Mouse (Mus musculus) limb, embryonic 10.5 days (tissue): Measurements from ENCODE around the gene Sfn. TPM values are rescaled to one million over a fixed set of nuclear protein-coding genes. Genes with fewer than 3 reads are reported as not detected.

Experiments
- DNase-seq: peaks from one replicate; pipeline ENCODE4 v3.0.0-alpha.2; 2017; ENCODE audit warnings: low spot score
- H3K27ac ChIP-seq: fragments of 300-500 bp; sonication (generic); 2 replicates; pipeline ENCODE4 v1.5.1; 2016; ENCODE audit warnings: mild to moderate bottlenecking
- H3K27me3 ChIP-seq: fragments of 300-500 bp; sonication (generic); 2 replicates; pipeline ENCODE4 v1.6.1; 2016; ENCODE audit warnings: low read depth, mild to moderate bottlenecking; ENCODE audit not compliant: poor library complexity, severe bottlenecking
- H3K36me3 ChIP-seq: fragments of 300-500 bp; sonication (generic); 2 replicates; pipeline ENCODE4 v1.6.1; 2016; ENCODE audit warnings: mild to moderate bottlenecking, moderate library complexity
- H3K4me1 ChIP-seq: fragments of 300-500 bp; sonication (generic); 2 replicates; pipeline ENCODE4 v1.6.1; 2016
- H3K4me3 ChIP-seq: fragments of 300-500 bp; sonication (generic); 2 replicates; pipeline ENCODE4 v1.5.1; 2016; ENCODE audit warnings: mild to moderate bottlenecking, moderate library complexity
- H3K9me3 ChIP-seq: fragments of 300-500 bp; sonication (generic); replicated peaks from 2 replicates; pipeline ENCODE4 v1.6.1; 2016; ENCODE audit warnings: mild to moderate bottlenecking
- WGBS: fragments of 180-500 bp; shearing (Covaris S2); methylation state at CpG from one replicate; pipeline ENCODE4 v1.1.7; 2016; 5-methylcytosine and 5-hydroxymethylcytosine counted together
- microRNA-seq: library from miRNA; unstranded; fragments of <30 nt; microRNA quantifications from one replicate; pipeline ENCODE4, GENCODE M21; 2017
- polyA plus RNA-seq: library from polyadenylated mRNA; unstranded; fragments of >200 nt; fragmentation: Nextera tagmentation; extraction: Ambion mirVana; gene quantifications from 2 replicates; pipeline ENCODE4 v1.2.1, GENCODE M21; 2016

The Sfn gene
- polyA plus RNA-seq, 1 experiment from 2014 or later = 38.7 TPM

DNA sequence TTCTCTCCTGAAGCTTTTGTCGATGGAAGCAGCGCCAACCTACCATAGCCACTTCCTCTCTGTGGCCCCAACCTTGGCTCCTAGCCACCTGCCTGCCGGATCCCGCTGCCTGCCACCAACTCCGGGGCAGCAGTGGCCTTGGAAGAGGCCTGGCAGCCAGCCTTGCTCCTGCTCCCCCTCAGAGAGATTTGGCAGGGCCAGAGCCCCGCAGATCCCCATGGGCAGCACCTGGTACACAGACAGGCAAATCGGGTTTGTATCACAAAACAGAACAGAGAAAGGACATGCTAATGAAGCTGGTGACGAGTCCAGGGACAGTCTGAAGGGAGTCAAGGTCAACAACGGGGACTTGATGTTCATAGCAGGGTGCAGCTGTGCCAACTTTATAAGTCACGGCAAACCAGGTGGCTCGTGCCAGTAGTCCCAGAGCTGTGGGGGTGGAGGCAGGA is 38.8 kb downstream of the Sfn start:
- H3K36me3 ChIP-seq = no peaks in the 10 kb centered on the region
- H3K9me3 ChIP-seq = no peaks in the 10 kb centered on the region
- no peak overlapping the region for H3K4me3 ChIP-seq
- no peaks in the 10 kb centered on the region for H3K4me1 ChIP-seq
- H3K27ac ChIP-seq = no peak overlapping the region
- WGBS = 82% methylated on average over 11 of the region's 11 CpGs
- H3K27me3 ChIP-seq = no peaks in the 10 kb centered on the region
- no peak for DNase-seq

DNA sequence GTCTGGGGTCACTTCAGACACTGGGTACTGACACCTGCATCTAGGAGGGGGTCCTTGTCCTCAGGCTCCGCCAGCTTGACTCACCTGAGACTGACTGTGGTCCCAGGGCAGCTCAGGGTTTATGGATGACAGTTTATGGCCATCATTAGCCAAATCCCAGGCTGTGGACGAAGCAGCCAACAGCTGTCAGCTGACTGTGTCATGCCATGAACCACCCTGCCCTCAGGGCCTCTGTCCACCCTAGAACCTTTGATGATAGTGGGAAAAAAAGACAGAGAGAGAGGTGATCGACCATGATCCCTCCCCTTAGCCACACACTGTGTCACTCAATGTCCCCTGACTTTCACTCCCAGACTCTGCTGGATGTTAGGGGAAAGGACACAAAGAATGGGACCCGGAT is 40.3 kb downstream of the Sfn start:
- no peak overlapping the region for H3K4me3 ChIP-seq
- no peaks in the 10 kb centered on the region for H3K36me3 ChIP-seq
- H3K27ac ChIP-seq = no peak overlapping the region
- no peak for DNase-seq
- no peaks in the 10 kb centered on the region for H3K9me3 ChIP-seq
- H3K27me3 ChIP-seq = no peaks in the 10 kb centered on the region
- 60% methylated on average over 4 of the region's 4 CpGs for WGBS
- H3K4me1 ChIP-seq = peaks cover 6% of the 10 kb centered on the region; the same call in 1 of the 2 replicates

DNA sequence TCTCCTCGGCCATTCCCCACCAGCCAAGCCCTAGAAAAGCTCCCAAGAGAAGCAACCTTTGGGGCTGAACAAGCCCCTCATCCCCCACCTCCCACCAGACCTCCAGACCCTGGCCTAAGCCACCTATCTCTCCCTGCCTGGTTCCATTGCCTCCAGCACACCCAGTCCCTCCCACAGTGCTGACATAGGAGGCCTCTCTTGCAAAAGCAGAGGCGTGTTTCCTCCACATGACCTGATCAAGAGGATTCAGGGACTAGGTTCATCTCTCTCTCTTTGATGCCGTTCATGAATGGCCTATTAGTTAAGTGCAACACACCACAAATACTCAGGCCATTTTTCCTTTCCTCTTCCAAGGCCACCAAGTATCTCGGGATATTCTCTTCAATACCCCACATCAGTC is 42.1 kb downstream of the Sfn start:
- H3K27me3 ChIP-seq = no peaks in the 10 kb centered on the region
- WGBS = 81% methylated on average over 4 of the region's 4 CpGs
- no peaks in the 10 kb centered on the region for H3K9me3 ChIP-seq
- no peaks in the 10 kb centered on the region for H3K36me3 ChIP-seq
- peaks cover 6% of the 10 kb centered on the region; the same call in 1 of the 2 replicates for H3K4me1 ChIP-seq
- H3K27ac ChIP-seq = no peak overlapping the region
- no peak overlapping the region for H3K4me3 ChIP-seq
- DNase-seq = no peak

DNA sequence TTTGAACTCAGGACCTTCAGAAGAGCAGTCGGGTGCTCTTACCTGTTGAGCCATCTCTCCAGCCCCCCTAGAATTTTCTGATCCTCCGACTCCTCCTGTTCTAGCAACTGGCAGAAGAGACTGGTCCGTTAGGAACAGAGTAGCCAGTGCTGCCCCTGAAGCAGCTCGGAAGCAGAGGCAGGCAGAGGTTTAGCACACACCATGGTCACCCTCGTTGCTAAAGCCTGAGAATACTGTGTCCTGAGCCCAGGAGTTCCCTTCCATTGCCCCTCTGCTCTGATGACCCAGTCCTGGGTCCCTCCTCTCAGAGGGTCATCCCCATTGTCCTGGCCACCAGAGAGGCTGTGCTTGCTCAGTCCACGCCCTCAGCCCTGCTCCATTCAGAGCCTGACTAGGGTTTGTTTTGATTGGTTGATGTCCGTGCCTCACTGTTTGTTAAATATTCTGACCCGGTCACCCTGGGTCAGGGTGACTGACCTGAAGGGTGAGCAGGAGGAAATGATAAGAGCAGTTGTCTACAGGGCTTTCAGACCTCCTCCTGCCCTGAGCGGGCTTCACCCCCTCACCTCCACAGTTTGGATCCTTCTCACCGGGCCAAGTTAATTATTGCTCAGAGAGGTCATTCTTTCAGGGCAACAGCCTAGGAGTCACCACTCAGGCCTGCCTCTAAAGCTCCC is 44.8 kb downstream of the Sfn start:
- Histone ChIP-seq H3K4me3 (no peak overlapping the region), H3K36me3 (no peaks in the 10 kb centered on the region), H3K27ac (no peak overlapping the region), H3K9me3 (no peaks in the 10 kb centered on the region), H3K27me3 (peaks cover 9% of the 10 kb centered on the region; the same call in 1 of the 2 replicates), H3K4me1 (peaks cover 6% of the 10 kb centered on the region; the same call in 1 of the 2 replicates)
- WGBS = 40% methylated on average over 10 of the region's 10 CpGs
- no peak for DNase-seq

DNA sequence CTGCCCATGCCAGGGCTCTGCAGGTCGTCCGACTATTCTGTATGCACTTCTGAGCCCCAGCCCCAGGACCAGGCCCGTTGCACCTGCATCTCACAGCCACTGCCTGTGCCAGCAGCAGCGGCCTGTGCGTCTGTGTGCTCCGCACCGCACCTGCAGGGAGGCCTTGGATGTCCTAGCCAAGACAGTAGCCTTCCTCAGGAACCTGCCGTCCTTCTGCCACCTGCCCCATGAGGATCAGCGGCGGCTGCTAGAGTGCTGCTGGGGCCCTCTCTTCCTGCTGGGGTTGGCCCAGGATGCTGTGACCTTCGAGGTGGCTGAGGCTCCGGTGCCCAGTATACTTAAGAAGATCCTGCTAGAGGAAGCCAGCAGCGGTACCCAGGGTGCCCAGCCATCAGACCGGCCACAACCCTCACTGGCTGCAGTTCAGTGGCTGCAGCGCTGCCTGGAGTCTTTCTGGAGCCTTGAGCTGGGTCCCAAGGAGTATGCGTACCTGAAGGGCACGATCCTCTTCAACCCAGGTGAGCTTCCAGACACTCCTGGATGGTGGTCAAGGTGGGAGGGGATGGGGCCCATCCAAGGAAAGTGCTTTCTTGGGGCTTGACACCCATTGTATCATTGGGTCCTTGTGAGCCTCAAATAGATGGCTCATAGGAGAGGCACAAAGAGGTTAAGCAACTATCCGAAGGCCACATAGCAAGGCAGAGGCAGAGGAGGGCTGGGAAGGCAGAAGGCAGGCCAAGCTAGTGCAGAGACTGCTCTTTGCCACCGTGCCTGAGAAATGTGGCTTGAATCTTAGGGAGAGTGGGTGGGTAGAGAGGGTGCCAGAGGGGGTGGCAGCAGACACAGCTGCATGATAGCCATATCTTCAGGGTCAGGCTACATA is 48.3 kb downstream of the Sfn start:
- Histone ChIP-seq H3K4me1 (peaks cover 6% of the 10 kb centered on the region; the same call in 1 of the 2 replicates), H3K4me3 (no peak overlapping the region), H3K9me3 (no peaks in the 10 kb centered on the region), H3K27ac (no peak overlapping the region), H3K36me3 (no peaks in the 10 kb centered on the region), H3K27me3 (peaks cover 20% of the 10 kb centered on the region; the same call in 1 of the 2 replicates)
- 77% methylated on average over 19 of the region's 19 CpGs for WGBS
- DNase-seq = no peak

DNA sequence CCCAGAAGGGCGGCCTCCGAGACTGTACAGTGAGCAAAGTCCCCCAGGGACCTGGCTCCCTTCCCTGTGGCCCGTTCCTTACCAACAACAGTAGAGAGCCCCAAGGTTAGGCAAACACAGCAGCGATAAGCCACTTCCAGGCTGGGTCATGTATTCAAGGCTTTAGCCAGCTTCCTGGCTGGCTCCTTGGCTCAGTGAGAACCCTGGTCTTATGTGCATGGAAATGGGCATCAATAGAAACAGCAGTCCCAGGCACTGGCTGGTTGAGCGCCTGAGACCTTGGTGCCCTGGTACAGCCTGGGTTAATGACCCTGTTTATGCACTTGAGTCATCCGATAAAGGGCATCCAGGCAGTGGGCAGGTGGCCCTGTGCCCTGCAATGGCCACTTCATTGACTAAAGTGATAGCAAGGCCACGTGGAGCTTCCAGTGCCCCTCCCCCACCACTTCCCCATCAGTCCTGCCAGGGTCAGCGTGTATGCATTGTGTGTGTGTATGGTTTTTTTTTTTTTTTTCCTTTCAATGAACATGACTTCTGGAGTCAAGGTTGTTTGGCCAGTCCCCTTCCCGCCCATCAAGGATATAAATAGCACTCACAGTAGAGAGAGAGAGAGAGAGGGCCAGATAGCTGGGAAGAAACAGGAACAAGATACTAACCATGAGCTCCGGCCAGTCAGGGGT is 49.1 kb downstream of the Sfn start, which contains the start of gene Nr0b2:
Gene Nr0b2, plus strand, starts transcription at position 609 of the 680 bp plus-strand sequence.
- no peaks in the 10 kb centered on the region for H3K9me3 ChIP-seq
- peaks cover 6% of the 10 kb centered on the region; the same call in 1 of the 2 replicates for H3K4me1 ChIP-seq
- peaks cover 20% of the 10 kb centered on the region; the same call in 1 of the 2 replicates for H3K27me3 ChIP-seq
- H3K27ac ChIP-seq = no peak within 1 kb of the TSS
- no peaks in the 10 kb centered on the region for H3K36me3 ChIP-seq
- no peak within 1 kb of the TSS for H3K4me3 ChIP-seq
- DNase-seq = no peak
- WGBS = 79% methylated on average over 10 of the region's 10 CpGs

DNA sequence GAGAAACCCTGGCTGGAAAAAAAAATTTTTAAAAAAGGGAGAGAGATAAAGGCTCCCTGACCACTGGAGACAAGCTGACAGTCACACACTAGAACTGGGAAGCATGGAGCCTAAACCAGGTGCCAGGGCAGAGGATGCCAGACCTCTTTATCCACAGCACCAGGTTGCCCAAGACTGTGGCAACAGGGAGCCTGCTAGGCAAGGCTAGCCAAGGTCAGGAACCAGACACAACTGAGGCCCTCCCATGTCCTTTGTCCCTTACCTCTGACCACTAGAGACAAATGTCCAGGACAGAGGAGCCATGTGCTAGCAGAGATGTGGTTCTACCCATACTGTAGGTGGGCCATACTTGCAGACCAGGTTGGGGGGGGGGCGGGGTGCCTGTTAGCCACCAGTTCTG is 49.9 kb downstream of the Sfn start:
- Histone ChIP-seq H3K4me3 (no peak overlapping the region), H3K27ac (no peak overlapping the region), H3K4me1 (peaks cover under 1% of the 10 kb centered on the region; the same call in 1 of the 2 replicates), H3K9me3 (no peaks in the 10 kb centered on the region), H3K27me3 (peaks cover 20% of the 10 kb centered on the region; the same call in 1 of the 2 replicates), H3K36me3 (no peaks in the 10 kb centered on the region)
- WGBS = 95% methylated on average over 1 of the region's 1 CpGs
- no peak for DNase-seq

Small RNAs within 50 kb of the gene (microRNA-seq; reads per million reads assigned to microRNA genes)
- gene Gm23158 = not detected

Other genes starting within 250 kb of the Sfn start
- gene Wdtc1, start 248.7 kb downstream of the Sfn start, polyA plus RNA-seq = 14.3 and 15.5 TPM in 2 replicates
- 8.7 and 9.0 TPM in 2 replicates for gene Slc9a1, start 232.5 kb downstream of the Sfn start, polyA plus RNA-seq
- 0.68 and 1.1 TPM in 2 replicates for gene Tent5b, start 122.0 kb downstream of the Sfn start, polyA plus RNA-seq
- gene Trnp1, start 103.6 kb downstream of the Sfn start, polyA plus RNA-seq = 0.46 and 0.65 TPM in 2 replicates
- gene Kdf1, start 83.2 kb downstream of the Sfn start, polyA plus RNA-seq = 6.7 and 8.5 TPM in 2 replicates
- gene Nudc, start 56.2 kb downstream of the Sfn start, polyA plus RNA-seq = 493 and 582 TPM in 2 replicates
- 0.13 TPM in 1 of 2 replicates, not detected in the other for gene Nr0b2, start 48.8 kb downstream of the Sfn start, polyA plus RNA-seq
- 12.9 and 14.0 TPM in 2 replicates for gene Gpatch3, start 27.4 kb downstream of the Sfn start, polyA plus RNA-seq
- 31.3 and 31.6 TPM in 2 replicates for gene Gpn2, start 17.8 kb downstream of the Sfn start, polyA plus RNA-seq
- 3.6 and 4.0 TPM in 2 replicates for gene Zdhhc18, start 48.0 kb upstream of the Sfn start, polyA plus RNA-seq
- 17.9 and 19.6 TPM in 2 replicates for gene Pigv, start 70.5 kb upstream of the Sfn start, polyA plus RNA-seq
- gene Arid1a, start 154.6 kb upstream of the Sfn start, polyA plus RNA-seq = 42.1 and 46.6 TPM in 2 replicates